Mouse (Mus musculus) intestine, postnatal 0 days (tissue): Measurements from ENCODE around the gene Glmp. TPM values are rescaled to one million over a fixed set of nuclear protein-coding genes. Genes with fewer than 3 reads are reported as not detected.
A peak's percentile ranks its signal among the peaks of the same experiment; 100 is the strongest.
"Not testable (repeated sequence)": the region's sequence is repeated elsewhere in the genome, so short reads cannot be mapped to it uniquely, and the experiment has no call there.

Source experiments
- ATAC-seq: fragments of 200-750 bp; cut with Nextera tagmentation; 2 replicates; pipeline ENCODE4 v1.8.0; 2017; ENCODE audit warnings: mild to moderate bottlenecking, moderate TSS enrichment, moderate library complexity
- H3K27ac ChIP-seq: fragments of 300-500 bp; sonication (generic); 2 replicates; pipeline ENCODE4 v1.5.1; 2014; ENCODE audit warnings: mild to moderate bottlenecking, low read depth, low read length, moderate library complexity
- H3K27me3 ChIP-seq: fragments of 300-500 bp; sonication (generic); replicated peaks from 2 replicates; pipeline ENCODE4 v1.6.1; 2014; ENCODE audit warnings: low read length, mixed read lengths; ENCODE audit not compliant: control insufficient read depth, insufficient read depth
- H3K36me3 ChIP-seq: fragments of 300-500 bp; sonication (generic); 2 replicates; pipeline ENCODE4 v1.6.1; 2014; ENCODE audit warnings: mild to moderate bottlenecking, moderate library complexity; ENCODE audit not compliant: control insufficient read depth, insufficient read depth
- H3K4me1 ChIP-seq: fragments of 300-500 bp; sonication (generic); replicated peaks from 2 replicates; pipeline ENCODE4 v1.6.1; 2014; ENCODE audit warnings: antibody characterized with exemption, low read length, mixed read lengths; ENCODE audit not compliant: control insufficient read depth, insufficient read depth
- H3K4me2 ChIP-seq: fragments of 300-500 bp; sonication (generic); replicated peaks from 2 replicates; pipeline ENCODE4 v1.6.1; 2014; ENCODE audit warnings: low read depth, mild to moderate bottlenecking, moderate library complexity
- H3K4me3 ChIP-seq: fragments of 300-500 bp; sonication (generic); 2 replicates; pipeline ENCODE4 v1.5.1; 2014; ENCODE audit warnings: low read depth, low read length
- H3K9ac ChIP-seq: fragments of 300-500 bp; sonication (generic); 2 replicates; pipeline ENCODE4 v1.6.1; 2014; ENCODE audit warnings: mild to moderate bottlenecking, low read depth, low read length
- H3K9me3 ChIP-seq: fragments of 300-500 bp; sonication (generic); 2 replicates; pipeline ENCODE4 v1.6.1; 2016; ENCODE audit warnings: mixed run types; ENCODE audit not compliant: control insufficient read depth
- CTCF ChIP-seq: sonication (generic); IDR thresholded peaks from 2 replicates; pipeline ENCODE4 v1.5.1; 2016; ENCODE audit warnings: low read depth, mild to moderate bottlenecking, control low read depth, antibody characterized with exemption, moderate library complexity
- whole genome bisulfite sequencing: fragments of 180-500 bp; shearing (Covaris S2); extraction: QIAGEN DNeasy Blood & Tissue Kit; methylation state at CpG from one replicate; pipeline ENCODE4 v1.1.7; 2014; 5-methylcytosine and 5-hydroxymethylcytosine counted together
- polyA plus RNA-seq: library from polyadenylated mRNA; unstranded; fragments of >200 nt; fragmentation: Nextera tagmentation; extraction: Ambion mirVana; gene quantifications from 2 replicates; pipeline ENCODE4 v1.2.1, GENCODE M21; 2015

Glmp gene
- polyA plus RNA-seq = 589 and 649 TPM in 2 replicates

- peak within 1 kb of the TSS; percentile 85 for H3K4me2 ChIP-seq
- no peak for TF ChIP-seq CTCF
- peak within 1 kb of the TSS; percentile 71 for H3K4me3 ChIP-seq
- H3K36me3 ChIP-seq = peaks cover 53% of the 10 kb centered on the region
- peak within 1 kb of the TSS; percentile 85 for H3K9ac ChIP-seq
- peak; percentile 61 for ATAC-seq
- 0% methylated on average over 10 of the region's 10 CpGs for WGBS
- no peaks in the 10 kb centered on the region for H3K4me1 ChIP-seq
- H3K27ac ChIP-seq = peak within 1 kb of the TSS; percentile 60; the same call in 1 of the 2 replicates
- no peaks in the 10 kb centered on the region for H3K9me3 ChIP-seq
- no peaks in the 10 kb centered on the region for H3K27me3 ChIP-seq
Measured at GRCm38 (mm10) chr3:88324951-88325405, at the start of gene Glmp. Gene Glmp, plus strand, starts transcription at chr3:88325023.

DNA sequence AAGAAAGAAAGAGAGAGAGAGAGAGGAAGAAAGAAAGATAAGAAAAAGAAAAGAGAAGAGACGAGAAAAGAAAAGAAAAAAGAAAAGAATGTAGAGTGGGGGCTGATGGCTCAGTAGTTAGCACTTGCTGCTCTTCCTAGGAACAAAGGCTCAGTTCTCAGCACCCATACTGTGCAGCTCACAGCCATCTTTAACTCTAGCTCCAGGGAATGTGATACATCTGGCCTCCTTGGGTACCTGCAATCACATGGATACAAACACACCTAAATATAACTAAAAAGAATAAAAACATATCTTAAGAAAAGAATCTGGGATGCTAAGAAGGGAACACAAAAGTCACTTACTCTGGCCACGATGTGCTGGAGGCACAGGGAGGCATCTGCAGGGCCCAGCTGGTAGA is 48.7 kb upstream of the Glmp start:
- no peaks in the 10 kb centered on the region for H3K9me3 ChIP-seq
- H3K27me3 ChIP-seq = no peaks in the 10 kb centered on the region
- no peak overlapping the region for H3K4me3 ChIP-seq
- no peaks in the 10 kb centered on the region for H3K4me1 ChIP-seq
- no peaks in the 10 kb centered on the region for H3K36me3 ChIP-seq
- 93% methylated on average over 2 of the region's 2 CpGs for WGBS
- no peak overlapping the region for H3K27ac ChIP-seq
- no peak overlapping the region for H3K4me2 ChIP-seq
- no peak for ATAC-seq
- no peak overlapping the region for H3K9ac ChIP-seq
- TF ChIP-seq CTCF = no peak

GRCm38 (mm10) chr3:88276529-88277143 is 48.2 kb upstream of the Glmp start:
- WGBS = 44% methylated on average over 7 of the region's 7 CpGs
- Histone ChIP-seq H3K27ac (no peak overlapping the region), H3K9me3 (no peaks in the 10 kb centered on the region), H3K36me3 (no peaks in the 10 kb centered on the region), H3K9ac (no peak overlapping the region), H3K4me1 (no peaks in the 10 kb centered on the region), H3K4me2 (no peak overlapping the region), H3K4me3 (no peak overlapping the region), H3K27me3 (no peaks in the 10 kb centered on the region)
- TF ChIP-seq CTCF = peak; percentile 77
- ATAC-seq = no peak

- 92% methylated on average over 2 of the region's 2 CpGs for WGBS
- H3K4me2 ChIP-seq = no peak overlapping the region
- H3K4me3 ChIP-seq = no peak overlapping the region
- ATAC-seq = no peak
- H3K4me1 ChIP-seq = no peaks in the 10 kb centered on the region
- no peaks in the 10 kb centered on the region for H3K36me3 ChIP-seq
- H3K27ac ChIP-seq = no peak overlapping the region
- no peak overlapping the region for H3K9ac ChIP-seq
- no peak for TF ChIP-seq CTCF
- no peaks in the 10 kb centered on the region for H3K9me3 ChIP-seq
- H3K27me3 ChIP-seq = no peaks in the 10 kb centered on the region
Measured at GRCm38 (mm10) chr3:88280035-88280434, 44.8 kb upstream of the Glmp start.

GRCm38 (mm10) chr3:88281141-88281916 is 43.5 kb upstream of the Glmp start:
- H3K4me1 ChIP-seq, ATAC-seq, H3K27me3 ChIP-seq, H3K36me3 ChIP-seq, H3K9ac ChIP-seq, H3K4me3 ChIP-seq, H3K9me3 ChIP-seq, H3K4me2 ChIP-seq, H3K27ac ChIP-seq: not testable (repeated sequence)
- WGBS = 76% methylated on average over 11 of the region's 11 CpGs

- ATAC-seq, H3K4me2 ChIP-seq, H3K9ac ChIP-seq, H3K36me3 ChIP-seq, H3K27me3 ChIP-seq, H3K4me3 ChIP-seq, H3K27ac ChIP-seq, H3K9me3 ChIP-seq, H3K4me1 ChIP-seq: not testable (repeated sequence)
- WGBS = 92% methylated on average over 14 of the region's 14 CpGs
Measured at GRCm38 (mm10) chr3:88284815-88285564, 39.8 kb upstream of the Glmp start.

DNA sequence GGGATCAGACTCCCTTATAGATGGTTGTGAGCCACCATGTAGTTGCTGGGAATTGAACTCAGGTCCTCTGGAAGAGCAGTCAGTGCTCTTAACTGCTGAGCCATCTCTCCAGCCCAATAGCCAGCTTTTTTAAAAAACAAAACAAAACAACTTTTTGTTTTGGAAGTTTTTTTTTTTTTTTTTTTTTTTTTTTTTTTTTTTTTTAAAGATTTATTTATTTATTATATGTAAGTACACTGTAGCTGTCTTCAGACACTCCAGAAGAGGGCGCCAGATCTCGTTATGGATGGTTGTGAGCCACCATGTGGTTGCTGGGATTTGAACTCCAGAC is 39.3 kb upstream of the Glmp start:
- not testable (repeated sequence) for ATAC-seq, H3K36me3 ChIP-seq, H3K9ac ChIP-seq, H3K4me1 ChIP-seq, H3K4me2 ChIP-seq, H3K4me3 ChIP-seq, H3K27me3 ChIP-seq, H3K9me3 ChIP-seq, H3K27ac ChIP-seq
- WGBS = no CpG with 5 or more reads among the region's 2 CpGs
